Mouse (Mus musculus): ENCODE measurements around the gene Gpr37l1.

- no peak for TF ChIP-seq GATA1 (IDR thresholded peaks at IDR 0.05; ENCODE audit: borderline replicate concordance, low read length)
- TF ChIP-seq FLI1 (IDR thresholded peaks at IDR 0.05; ENCODE audit: low read length) = no peak
Measured at GRCm38 (mm10) chr1:135158633-135159032, 8.8 kb downstream of the Gpr37l1 start.
